ENCODE assay signal across 7 mouse cellular contexts in genomic region chr15:59203850-59204625, GRCm38 (mm10).
DNase-seq lines count a peak whose midpoint lies in the region; ATAC-seq and TF ChIP-seq lines count a peak whose summit lies in the region.

No protein-coding gene starts in this region.

- no peaks in the 10 kb centered on the region for H3K9me3 ChIP-seq in embryonic facial prominence, embryonic 10.5 days
- no peaks in the 10 kb centered on the region for H3K9me3 ChIP-seq in kidney, embryonic 16.5 days (ENCODE audit: low read length)
- H3K9me3 ChIP-seq in midbrain, postnatal 0 days (ENCODE audit: low read length): no peaks in the 10 kb centered on the region
- H3K9me3 ChIP-seq in forebrain, embryonic 16.5 days (ENCODE audit: control insufficient read depth, low read length): no peaks in the 10 kb centered on the region

- H3K27me3 ChIP-seq in embryonic facial prominence, embryonic 10.5 days (replicated peaks; ENCODE audit: low read depth, poor library complexity, severe bottlenecking): 0 out of 2 replicates have a peak, but pooled peaks cover 3% of the 10 kb centered on the region
- no peaks in the 10 kb centered on the region for H3K27me3 ChIP-seq in kidney, embryonic 16.5 days (ENCODE audit: insufficient read depth, low read length)
- no peaks in the 10 kb centered on the region for H3K27me3 ChIP-seq in midbrain, postnatal 0 days (ENCODE audit: insufficient read depth, low read length)
- no peaks in the 10 kb centered on the region for H3K27me3 ChIP-seq in forebrain, embryonic 16.5 days (replicated peaks; ENCODE audit: control insufficient read depth, insufficient read depth, low read length)

- H3K4me2 ChIP-seq in kidney, embryonic 16.5 days (replicated peaks; ENCODE audit: low read depth, low read length): peak overlapping the region; percentile 33; the same call in 1 of the 2 replicates
- H3K4me2 ChIP-seq in midbrain, postnatal 0 days (ENCODE audit: low read depth, low read length, poor library complexity, severe bottlenecking): no peak overlapping the region
- no peak overlapping the region for H3K4me2 ChIP-seq in forebrain, embryonic 16.5 days (ENCODE audit: low read length)

- H3K36me3 ChIP-seq in embryonic facial prominence, embryonic 10.5 days (replicated peaks): no peaks in the 10 kb centered on the region
- no peaks in the 10 kb centered on the region for H3K36me3 ChIP-seq in kidney, embryonic 16.5 days (ENCODE audit: insufficient read depth, low read length)
- no peaks in the 10 kb centered on the region for H3K36me3 ChIP-seq in midbrain, postnatal 0 days (ENCODE audit: insufficient read depth, low read length)
- no peaks in the 10 kb centered on the region for H3K36me3 ChIP-seq in forebrain, embryonic 16.5 days (ENCODE audit: control insufficient read depth, insufficient read depth)

- peaks cover 22% of the 10 kb centered on the region for H3K4me1 ChIP-seq in embryonic facial prominence, embryonic 10.5 days
- peaks cover 7% of the 10 kb centered on the region; the same call in 1 of the 2 replicates for H3K4me1 ChIP-seq in kidney, embryonic 16.5 days (ENCODE audit: insufficient read depth, low read length)
- no peaks in the 10 kb centered on the region for H3K4me1 ChIP-seq in midbrain, postnatal 0 days (ENCODE audit: insufficient read depth, low read length)
- H3K4me1 ChIP-seq in forebrain, embryonic 16.5 days (replicated peaks; ENCODE audit: control insufficient read depth, insufficient read depth, low read length): no peaks in the 10 kb centered on the region

- H3K9ac ChIP-seq in kidney, embryonic 16.5 days (replicated peaks; ENCODE audit: low read length): no peak overlapping the region
- no peak overlapping the region for H3K9ac ChIP-seq in midbrain, postnatal 0 days (replicated peaks; ENCODE audit: low read length, poor library complexity, severe bottlenecking)
- H3K9ac ChIP-seq in forebrain, embryonic 16.5 days (replicated peaks; ENCODE audit: low read depth, low read length): no peak overlapping the region

- H3K27ac ChIP-seq in embryonic facial prominence, embryonic 10.5 days (replicated peaks): no peak overlapping the region
- no peak overlapping the region for H3K27ac ChIP-seq in kidney, embryonic 16.5 days (ENCODE audit: low read length)
- H3K27ac ChIP-seq in midbrain, postnatal 0 days (ENCODE audit: low read depth, low read length): no peak overlapping the region
- H3K27ac ChIP-seq in forebrain, embryonic 16.5 days (ENCODE audit: low read length): no peak overlapping the region

- ATAC-seq in kidney, embryonic 16.5 days (ENCODE audit: low FRiP score, low TSS enrichment): peak; percentile 64; the same call in 1 of the 2 replicates
- no peak for ATAC-seq in midbrain, postnatal 0 days (ENCODE audit: low FRiP score)
- ATAC-seq in forebrain, embryonic 16.5 days: no peak

- H3K4me3 ChIP-seq in embryonic facial prominence, embryonic 10.5 days: no peak overlapping the region
- no peak overlapping the region for H3K4me3 ChIP-seq in kidney, embryonic 16.5 days (ENCODE audit: low read length)
- no peak overlapping the region for H3K4me3 ChIP-seq in midbrain, postnatal 0 days (ENCODE audit: low read depth, low read length)
- H3K4me3 ChIP-seq in forebrain, embryonic 16.5 days (replicated peaks; ENCODE audit: low read length): no peak overlapping the region

- TF ChIP-seq CTCF in midbrain, postnatal 0 days (IDR thresholded peaks at IDR 0.05): peak; percentile 68

- DNase-seq in left cerebral cortex, adult 18-20 months (ENCODE audit: low spot score in 2 of 2): peak; percentile 25 to 36
- no peak for DNase-seq in left cerebral cortex, adult 11 months (ENCODE audit: low spot score)
- DNase-seq in NIH3T3 (ENCODE audit: low read depth): peak; percentile 31
- peak; percentile 43 for DNase-seq in embryonic facial prominence, embryonic 10.5 days (ENCODE audit: low spot score)
- peak; percentile 69 for DNase-seq in midbrain, postnatal 0 days (ENCODE audit: low spot score)

- WGBS in embryonic facial prominence, embryonic 10.5 days: 72% methylated on average over 17 of the region's 17 CpGs
- 43% methylated on average over 17 of the region's 17 CpGs for WGBS in kidney, embryonic 16.5 days
- 78% methylated on average over 17 of the region's 17 CpGs for WGBS in midbrain, postnatal 0 days
- 78% methylated on average over 17 of the region's 17 CpGs for WGBS in forebrain, embryonic 16.5 days
